Mouse (Mus musculus) ES-E14 (cell line): ENCODE data around the gene Morc1. TPM values are rescaled to one million over a fixed set of nuclear protein-coding genes. Genes with fewer than 3 reads are reported as not detected.

Source experiments
- DNase-seq: peaks from one replicate; pipeline ENCODE4 v3.0.0-alpha.2; 2013; ENCODE audit warnings: low read depth, low spot score
- H3K27ac ChIP-seq: 2 replicates; pipeline ENCODE4 v1.5.1; 2012; ENCODE audit warnings: low read depth, mild to moderate bottlenecking, low read length, moderate library complexity, mixed read lengths; ENCODE audit not compliant: poor library complexity, insufficient read depth, severe bottlenecking
- H3K36me3 ChIP-seq: 2 replicates; pipeline ENCODE4 v1.6.1; 2012; ENCODE audit warnings: mild to moderate bottlenecking, low read length, moderate library complexity, mixed read lengths; ENCODE audit not compliant: control insufficient read depth, poor library complexity, insufficient read depth, severe bottlenecking
- H3K4me1 ChIP-seq, 2 experiments: fragments of 150-350 bp in 1 of 2; sonication (generic) in 1 of 2; 2 replicates each; pipeline ENCODE4 v1.6.1; 2012; ENCODE audit warnings: low read length in 2 of 2, mild to moderate bottlenecking in 1 of 2, mixed read lengths in 1 of 2; ENCODE audit not compliant: control insufficient read depth in 2 of 2, insufficient read depth in 2 of 2, poor library complexity in 1 of 2
- H3K4me3 ChIP-seq, 2 experiments: fragments of 150-350 bp in 1 of 2; sonication (generic) in 1 of 2; 2 replicates each; pipeline ENCODE4 v1.5.1; 2012; ENCODE audit warnings: low read length in 2 of 2, low read depth in 1 of 2, mild to moderate bottlenecking in 1 of 2, mixed read lengths in 1 of 2; ENCODE audit not compliant: insufficient read depth in 1 of 2, poor library complexity in 1 of 2, severe bottlenecking in 1 of 2
- H3K9ac ChIP-seq: 2 replicates; pipeline ENCODE4 v1.6.1; 2012; ENCODE audit warnings: low read depth, mild to moderate bottlenecking, low read length, mixed read lengths; ENCODE audit not compliant: poor library complexity, insufficient read depth, severe bottlenecking
- H3K9me3 ChIP-seq: fragments of 150-350 bp; sonication (generic); 2 replicates; pipeline ENCODE4 v1.6.1; 2012; ENCODE audit warnings: low read depth, mild to moderate bottlenecking, low read length; ENCODE audit not compliant: control insufficient read depth, insufficient read depth
- CHD2 ChIP-seq: IDR thresholded peaks from 2 replicates; pipeline ENCODE4 v1.6.1; 2014; ENCODE audit warnings: mild to moderate bottlenecking, low read depth, low read length, inconsistent platforms
- HCFC1 ChIP-seq: IDR thresholded peaks from 2 replicates; pipeline ENCODE4 v1.6.1; 2012; ENCODE audit warnings: low read length, inconsistent platforms, borderline replicate concordance; ENCODE audit not compliant: insufficient read depth
- MAFK ChIP-seq: IDR thresholded peaks from 2 replicates; pipeline ENCODE4 v1.6.1; 2014; ENCODE audit warnings: mild to moderate bottlenecking, low read depth, low read length, inconsistent platforms; ENCODE audit not compliant: insufficient read depth
- ZC3H11A ChIP-seq: IDR thresholded peaks from 2 replicates; pipeline ENCODE4 v1.6.1; 2012; ENCODE audit warnings: low read depth, mild to moderate bottlenecking, inconsistent platforms, low read length, borderline replicate concordance
- ZNF384 ChIP-seq: IDR thresholded peaks from 2 replicates; pipeline ENCODE4 v1.6.1; 2012; ENCODE audit warnings: low read depth, low read length, inconsistent platforms
- in situ Hi-C, 2 experiments: fragments of 600-800 bp; cut with MboI; formaldehyde crosslinking; loops; one replicate each; pipeline ENCODE4 v1.15.1; 2025; ENCODE audit warnings: low sequenced_read_pairs in 2 of 2, inconsistent platforms in 1 of 2; ENCODE audit not compliant: unreplicated experiment in 2 of 2
- total RNA-seq: library from RNA; depleted of rRNA; stranded (reverse); fragments of 300-350 nt; gene quantifications from 2 replicates; pipeline ENCODE4 v1.2.3, GENCODE M21; 2012

Gene Morc1
- total RNA-seq, 1 experiment = 51.4 TPM

GRCm38 (mm10) chr16:48410125-48410524 lies 20.9 kb upstream of the Morc1 start:
- Histone ChIP-seq H3K27ac (no peak overlapping the region), H3K4me3 (no peak overlapping the region), H3K4me1 (no peaks in the 10 kb centered on the region), H3K36me3 (no peaks in the 10 kb centered on the region), H3K9ac (no peak overlapping the region), H3K9me3 (no peaks in the 10 kb centered on the region)
- DNase-seq = no peak
- no peak for TF ChIP-seq ZC3H11A
- TF ChIP-seq ZNF384 = no peak
- TF ChIP-seq HCFC1 = no peak
- no peak for TF ChIP-seq MAFK
- TF ChIP-seq CHD2 = no peak
- in situ Hi-C loops = no loop called here

GRCm38 (mm10) chr16:48412246-48412645 lies 18.8 kb upstream of the Morc1 start, which contains the start of gene Gm5485:
Gene Gm5485, minus strand, starts transcription at chr16:48412416.
- no peaks in the 10 kb centered on the region for H3K4me1 ChIP-seq
- H3K27ac ChIP-seq = no peak within 1 kb of the TSS
- no peak for DNase-seq
- TF ChIP-seq CHD2 (no peak), MAFK (no peak), HCFC1 (no peak), ZNF384 (no peak), ZC3H11A (no peak)
- no peaks in the 10 kb centered on the region for H3K9me3 ChIP-seq
- no peak within 1 kb of the TSS for H3K4me3 ChIP-seq
- H3K9ac ChIP-seq = no peak within 1 kb of the TSS
- in situ Hi-C loops = no loop called here
- H3K36me3 ChIP-seq = no peaks in the 10 kb centered on the region

DNA sequence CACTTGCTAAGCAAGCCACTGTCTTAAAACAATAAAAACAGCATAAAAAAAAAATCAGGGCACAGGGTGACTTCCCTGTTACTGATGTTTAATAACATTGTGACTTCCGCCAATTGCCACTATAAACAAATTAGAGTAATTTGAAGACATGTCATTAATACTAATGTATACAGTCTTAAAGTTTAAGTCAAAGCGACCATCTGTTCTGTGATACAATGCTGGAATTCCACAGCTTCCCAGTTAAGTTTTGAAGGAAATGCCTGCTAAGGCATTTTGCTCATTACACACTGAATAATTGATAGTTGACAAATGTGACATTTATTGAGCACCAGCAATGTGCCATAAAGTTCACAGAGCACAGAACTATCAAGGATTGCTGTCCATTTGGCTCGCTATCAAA lies 12.5 kb upstream of the Morc1 start:
- no peak overlapping the region for H3K9ac ChIP-seq
- no peak for DNase-seq
- in situ Hi-C loops = no loop called here
- H3K27ac ChIP-seq = no peak overlapping the region
- H3K4me1 ChIP-seq = peaks cover 4 to 5% of the 10 kb centered on the region in 2 experiments; a peak in 2 of 4 replicates
- TF ChIP-seq ZNF384 = no peak
- no peaks in the 10 kb centered on the region for H3K36me3 ChIP-seq
- H3K4me3 ChIP-seq = no peak overlapping the region
- no peaks in the 10 kb centered on the region for H3K9me3 ChIP-seq

DNA sequence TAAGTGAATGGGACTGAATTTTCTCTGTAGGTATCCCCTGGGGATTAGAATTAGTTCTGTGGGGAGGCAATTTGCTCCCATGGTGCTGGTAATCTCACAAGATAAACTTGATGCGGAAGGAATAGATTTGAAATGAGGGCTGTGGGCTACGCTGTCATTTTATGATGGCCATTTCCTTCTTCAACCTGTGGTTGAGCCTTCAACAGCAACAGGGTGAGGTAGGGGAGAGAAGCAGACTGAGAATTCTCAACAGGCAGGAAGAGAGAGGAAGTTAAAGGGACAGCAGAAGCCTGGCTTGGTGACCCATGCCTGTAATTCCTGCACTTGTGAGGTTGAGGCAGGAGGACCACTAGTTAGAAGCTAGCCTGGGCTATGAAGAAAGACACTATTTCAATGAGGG lies 12.0 kb upstream of the Morc1 start:
- no peak overlapping the region for H3K27ac ChIP-seq

GRCm38 (mm10) chr16:48422501-48422900 lies 8.5 kb upstream of the Morc1 start:
- peak overlapping the region; percentile 51; the same call in 1 of the 2 replicates for H3K27ac ChIP-seq
- H3K36me3 ChIP-seq = no peaks in the 10 kb centered on the region
- TF ChIP-seq CHD2 (peak; percentile 46; the same call in 1 of the 2 replicates), ZNF384 (no peak), ZC3H11A (no peak), MAFK (peak; percentile 56; the same call in 1 of the 2 replicates), HCFC1 (no peak)
- H3K9ac ChIP-seq = no peak overlapping the region
- H3K4me3 ChIP-seq = no peak overlapping the region
- no peaks in the 10 kb centered on the region for H3K9me3 ChIP-seq
- in situ Hi-C loops = no loop called here
- DNase-seq = peak; percentile 66
- H3K4me1 ChIP-seq = peaks cover 4 to 5% of the 10 kb centered on the region in 2 experiments; a peak in 2 of 4 replicates

More for the DNA sequence above, 12.0 kb upstream of the Morc1 start:
- H3K4me3 ChIP-seq = no peak overlapping the region
- H3K9me3 ChIP-seq = no peaks in the 10 kb centered on the region
- no peaks in the 10 kb centered on the region for H3K36me3 ChIP-seq
- in situ Hi-C loops = no loop called here
- DNase-seq = no peak
- peaks cover 4 to 5% of the 10 kb centered on the region in 2 experiments; a peak in 2 of 4 replicates for H3K4me1 ChIP-seq
- TF ChIP-seq CHD2 = no peak
- TF ChIP-seq HCFC1 = no peak
- TF ChIP-seq ZC3H11A = no peak
- TF ChIP-seq ZNF384 = no peak
- no peak for TF ChIP-seq MAFK
- no peak overlapping the region for H3K9ac ChIP-seq
